Comparison of ENCODE assay signal across 17 mouse cellular contexts in genomic region chr1:81795399-81795798, GRCm38 (mm10).
DNase-seq lines count a peak whose midpoint lies in the region; TF ChIP-seq lines count a peak whose summit lies in the region.
"Had no signal": no experiment of that assay in that cellular context is flagged by ENCODE, and none has a peak within 500 bp of the region (broad histone marks: within the 10 kb centered on the region; RNA-seq: fewer than 3 reads in every experiment).

No protein-coding gene starts in this region.

- no peak overlapping the region for H3K27ac ChIP-seq in embryonic facial prominence, embryonic 10.5 days (replicated peaks)
- H3K27ac ChIP-seq in limb, embryonic 10.5 days: no peak overlapping the region
- no peak overlapping the region for H3K27ac ChIP-seq in cerebellum, adult 2 months (ENCODE audit: insufficient read depth, low read length)
- H3K27ac ChIP-seq: embryonic facial prominence, embryonic 13.5 days; forebrain, embryonic 15.5 days; hindbrain, embryonic 12.5 days had no signal

- WGBS in embryonic facial prominence, embryonic 10.5 days: 63% methylated on average over 1 of the region's 1 CpGs
- 92% methylated on average over 1 of the region's 1 CpGs for WGBS in limb, embryonic 10.5 days
- 22% methylated on average over 1 of the region's 1 CpGs for WGBS in cerebellum, adult 2 months

- no peak for TF ChIP-seq CTCF in cerebellum, adult 2 months (IDR thresholded peaks at IDR 0.05; ENCODE audit: borderline replicate concordance, insufficient read depth, low read depth, low read length)

- no peaks in the 10 kb centered on the region for H3K79me2 ChIP-seq in myocyte (ENCODE audit: control insufficient read depth, insufficient read depth)

- no peaks in the 10 kb centered on the region for H3K9me3 ChIP-seq in embryonic facial prominence, embryonic 10.5 days
- H3K9me3 ChIP-seq in limb, embryonic 10.5 days (replicated peaks): no peaks in the 10 kb centered on the region
- H3K9me3 ChIP-seq: embryonic facial prominence, embryonic 13.5 days; forebrain, embryonic 15.5 days; heart, embryonic 12.5 days; hindbrain, embryonic 12.5 days had no signal

- TF ChIP-seq POLR2A in myocyte (IDR thresholded peaks at IDR 0.05; ENCODE audit: insufficient read length, low read depth): no peak
- no peak for TF ChIP-seq POLR2A in cerebellum, adult 2 months (IDR thresholded peaks at IDR 0.05; ENCODE audit: borderline replicate concordance, insufficient read depth, low read length)

- peaks cover 4% of the 10 kb centered on the region; the same call in 1 of the 2 replicates for H3K4me1 ChIP-seq in embryonic facial prominence, embryonic 10.5 days
- H3K4me1 ChIP-seq in limb, embryonic 10.5 days: no peaks in the 10 kb centered on the region
- H3K4me1 ChIP-seq in cerebellum, adult 2 months (ENCODE audit: control insufficient read depth, insufficient read depth, low read length): no peaks in the 10 kb centered on the region
- H3K4me1 ChIP-seq: embryonic facial prominence, embryonic 13.5 days; forebrain, embryonic 15.5 days; hindbrain, embryonic 12.5 days had no signal

- H3K4me3 ChIP-seq in embryonic facial prominence, embryonic 10.5 days: no peak overlapping the region
- no peak overlapping the region for H3K4me3 ChIP-seq in limb, embryonic 10.5 days
- no peak overlapping the region for H3K4me3 ChIP-seq in myocyte
- H3K4me3 ChIP-seq in cerebellum, adult 2 months (replicated peaks; ENCODE audit: insufficient read depth, low read depth, low read length): no peak overlapping the region
- H3K4me3 ChIP-seq: embryonic facial prominence, embryonic 13.5 days; forebrain, embryonic 15.5 days; heart, embryonic 12.5 days; hindbrain, embryonic 12.5 days had no signal

- peak overlapping the region; percentile 8 for H3K4me2 ChIP-seq in myocyte (ENCODE audit: low read depth)
- H3K4me2 ChIP-seq: embryonic facial prominence, embryonic 13.5 days; forebrain, embryonic 15.5 days; heart, embryonic 12.5 days; hindbrain, embryonic 12.5 days had no signal

- DNase-seq in retina, postnatal 1 day: peak; percentile 5
- DNase-seq in retina, embryonic 14.5 days (ENCODE audit: low spot score): no peak
- peak; percentile 32 for DNase-seq in embryonic facial prominence, embryonic 10.5 days (ENCODE audit: low spot score)
- peak; percentile 29 for DNase-seq in limb, embryonic 10.5 days (ENCODE audit: low spot score)
- no peak for DNase-seq in cerebellum, adult 2 months
- no peak for DNase-seq in cerebellum, adult 11-12 months
- DNase-seq: adrenal gland, adult 8-10 months; adrenal gland, postnatal 36 days; cerebellum, adult 9-10 months; cerebellum, postnatal 25 days; gastrocnemius, postnatal 10 days; heart, postnatal 4 days had no signal

- H3ac ChIP-seq in myocyte (ENCODE audit: control insufficient read depth, insufficient read length): no peak overlapping the region

- H3K36me3 ChIP-seq in embryonic facial prominence, embryonic 10.5 days (replicated peaks): no peaks in the 10 kb centered on the region
- H3K36me3 ChIP-seq in limb, embryonic 10.5 days: no peaks in the 10 kb centered on the region
- H3K36me3 ChIP-seq in myocyte (ENCODE audit: control insufficient read depth, insufficient read depth): no peaks in the 10 kb centered on the region
- H3K36me3 ChIP-seq: embryonic facial prominence, embryonic 13.5 days; forebrain, embryonic 15.5 days; heart, embryonic 12.5 days; hindbrain, embryonic 12.5 days had no signal

- no peaks in the 10 kb centered on the region for H3K27me3 ChIP-seq in embryonic facial prominence, embryonic 10.5 days (replicated peaks; ENCODE audit: low read depth, poor library complexity, severe bottlenecking)
- H3K27me3 ChIP-seq in limb, embryonic 10.5 days (ENCODE audit: low read depth, poor library complexity, severe bottlenecking): no peaks in the 10 kb centered on the region
- no peaks in the 10 kb centered on the region for H3K27me3 ChIP-seq in myocyte (ENCODE audit: control insufficient read depth, insufficient read depth, insufficient read length)
- H3K27me3 ChIP-seq in cerebellum, adult 2 months (ENCODE audit: control insufficient read depth, insufficient read depth, low read length): no peaks in the 10 kb centered on the region
- H3K27me3 ChIP-seq: embryonic facial prominence, embryonic 13.5 days; forebrain, embryonic 15.5 days; heart, embryonic 12.5 days; hindbrain, embryonic 12.5 days had no signal

TF ChIP-seq in myocyte, 11 proteins besides CTCF, POLR2A, EP300 and RAD21:
- TF ChIP-seq CEBPB (IDR thresholded peaks at IDR 0.05; ENCODE audit: insufficient read depth, poor library complexity, severe bottlenecking): no peak
- no peak for TF ChIP-seq REST (IDR thresholded peaks at IDR 0.05; ENCODE audit: insufficient read depth, insufficient read length)
- TF ChIP-seq TCF12 (IDR thresholded peaks at IDR 0.05; ENCODE audit: insufficient read depth, poor library complexity, severe bottlenecking): no peak
- TF ChIP-seq TCF3 (IDR thresholded peaks at IDR 0.05; ENCODE audit: insufficient read length, low read depth): no peak
- no peak for TF ChIP-seq POLR2AphosphoS2 (IDR thresholded peaks at IDR 0.05; ENCODE audit: insufficient read length, low read depth)
- no peak for TF ChIP-seq MAX (IDR thresholded peaks at IDR 0.05; ENCODE audit: low read depth)
- TF ChIP-seq SRF (IDR thresholded peaks at IDR 0.05; ENCODE audit: control insufficient read depth, insufficient read length, low read depth): no peak
- peak in 1 of 3 experiments; percentile 56 for TF ChIP-seq MYOG (IDR thresholded peaks at IDR 0.05; ENCODE audit: control insufficient read depth in 1 of 3, insufficient read depth in 1 of 3, insufficient read length in 2 of 3, low read depth in 2 of 3)
- TF ChIP-seq E2F4 (IDR thresholded peaks at IDR 0.05; ENCODE audit: insufficient read depth): no peak
- no peak for TF ChIP-seq USF1 (IDR thresholded peaks at IDR 0.05; ENCODE audit: low read depth)
- peak in 2 of 3 experiments; percentile 40 to 57 for TF ChIP-seq MYOD1 (IDR thresholded peaks at IDR 0.05; ENCODE audit: control insufficient read depth in 1 of 3, insufficient read length in 2 of 3, low read depth in 2 of 3)

Comparison
In these comparisons a context has a peak if more than half of its experiments do, and no peak if none do; other contexts are left out.
1. DNase-seq: peak in retina, postnatal 1 day (single experiment), embryonic facial prominence, embryonic 10.5 days (single experiment) and limb, embryonic 10.5 days (single experiment); none in retina, embryonic 14.5 days (single experiment), cerebellum, adult 2 months (0 of 2) and cerebellum, adult 11-12 months (single experiment).